Mouse (Mus musculus) midbrain, embryonic 12.5 days (tissue): Measurements from ENCODE around the gene Ank2. TPM values are rescaled to one million over a fixed set of nuclear protein-coding genes. Genes with fewer than 3 reads are reported as not detected.

Experiments
- ATAC-seq: fragments of 200-750 bp; cut with Nextera tagmentation; 2 replicates; pipeline ENCODE4 v1.8.0; 2017; ENCODE audit warnings: low read depth, moderate TSS enrichment, moderate library complexity; ENCODE audit not compliant: low FRiP score
- H3K27ac ChIP-seq: fragments of 300-500 bp; sonication (generic); replicated peaks from 2 replicates; pipeline ENCODE4 v1.5.1; 2016; ENCODE audit warnings: mild to moderate bottlenecking
- H3K27me3 ChIP-seq: fragments of 300-500 bp; sonication (generic); 2 replicates; pipeline ENCODE4 v1.6.1; 2016; ENCODE audit warnings: mild to moderate bottlenecking
- H3K36me3 ChIP-seq: fragments of 300-500 bp; sonication (generic); 2 replicates; pipeline ENCODE4 v1.6.1; 2016
- H3K4me1 ChIP-seq: fragments of 300-500 bp; sonication (generic); 2 replicates; pipeline ENCODE4 v1.6.1; 2016
- H3K4me2 ChIP-seq: fragments of 300-500 bp; sonication (generic); replicated peaks from 2 replicates; pipeline ENCODE4 v1.6.1; 2016; ENCODE audit warnings: mild to moderate bottlenecking, moderate library complexity
- H3K4me3 ChIP-seq: fragments of 300-500 bp; sonication (generic); 2 replicates; pipeline ENCODE4 v1.5.1; 2016; ENCODE audit warnings: mild to moderate bottlenecking
- H3K9ac ChIP-seq: fragments of 300-500 bp; sonication (generic); replicated peaks from 2 replicates; pipeline ENCODE4 v1.6.1; 2016; ENCODE audit warnings: mild to moderate bottlenecking, moderate library complexity
- H3K9me3 ChIP-seq: fragments of 300-500 bp; sonication (generic); 2 replicates; pipeline ENCODE4 v1.6.1; 2016; ENCODE audit warnings: mild to moderate bottlenecking
- WGBS: fragments of 180-500 bp; shearing (Covaris S2); methylation state at CpG from one replicate; pipeline ENCODE4 v1.1.7; 2016; 5-methylcytosine and 5-hydroxymethylcytosine counted together
- microRNA counts: library from miRNA; unstranded; fragments of <30 nt; microRNA quantifications from one replicate; lab custom pipeline; 2017
- microRNA-seq: library from miRNA; unstranded; fragments of <30 nt; microRNA quantifications from one replicate; pipeline ENCODE4, GENCODE M21; 2017
- polyA plus RNA-seq: library from polyadenylated mRNA; unstranded; fragments of >200 nt; fragmentation: Nextera tagmentation; extraction: Ambion mirVana; gene quantifications from 2 replicates; pipeline ENCODE4 v1.2.1, GENCODE M21; 2016

Ank2 gene
- polyA plus RNA-seq, 1 experiment from 2014 or later: 141 TPM

- no peaks in the 10 kb centered on the region for H3K36me3 ChIP-seq
- no peaks in the 10 kb centered on the region for H3K9me3 ChIP-seq
- no peak overlapping the region for H3K4me2 ChIP-seq
- H3K27ac ChIP-seq: no peak overlapping the region
- no peaks in the 10 kb centered on the region for H3K27me3 ChIP-seq
- no peak overlapping the region for H3K4me3 ChIP-seq
- no peak overlapping the region for H3K9ac ChIP-seq
- H3K4me1 ChIP-seq: no peaks in the 10 kb centered on the region
- peak; percentile 51; the same call in 1 of the 2 replicates for ATAC-seq
These were observed 582.8 kb downstream of the Ank2 start for GRCm38 (mm10) chr3:126916381-126916780.

- H3K27me3 ChIP-seq: no peaks in the 10 kb centered on the region
- H3K4me2 ChIP-seq: no peak overlapping the region
- H3K4me3 ChIP-seq: no peak overlapping the region
- H3K27ac ChIP-seq: no peak overlapping the region
- H3K4me1 ChIP-seq: no peaks in the 10 kb centered on the region
- peak; percentile 85 for ATAC-seq
- no peak overlapping the region for H3K9ac ChIP-seq
- no peaks in the 10 kb centered on the region for H3K36me3 ChIP-seq
- 13% methylated on average over 3 of the region's 3 CpGs for WGBS
- H3K9me3 ChIP-seq: no peaks in the 10 kb centered on the region
These were observed 595.6 kb downstream of the Ank2 start for GRCm38 (mm10) chr3:126903543-126903942.

GRCm38 (mm10) chr3:126886644-126887043, 612.5 kb downstream of the Ank2 start:
- no peak overlapping the region for H3K4me2 ChIP-seq
- WGBS: 77% methylated on average over 4 of the region's 4 CpGs
- no peaks in the 10 kb centered on the region for H3K36me3 ChIP-seq
- H3K4me3 ChIP-seq: no peak overlapping the region
- H3K9me3 ChIP-seq: no peaks in the 10 kb centered on the region
- no peaks in the 10 kb centered on the region for H3K27me3 ChIP-seq
- no peak overlapping the region for H3K27ac ChIP-seq
- H3K4me1 ChIP-seq: no peaks in the 10 kb centered on the region
- H3K9ac ChIP-seq: no peak overlapping the region
- ATAC-seq: no peak

- WGBS: 82% methylated on average over 4 of the region's 4 CpGs
These were observed 613.1 kb downstream of the Ank2 start for GRCm38 (mm10) chr3:126886090-126886489.

GRCm38 (mm10) chr3:126878233-126878632, 620.9 kb downstream of the Ank2 start:
- Histone ChIP-seq H3K9ac (no peak overlapping the region), H3K4me3 (no peak overlapping the region), H3K27ac (no peak overlapping the region), H3K27me3 (no peaks in the 10 kb centered on the region), H3K4me2 (no peak overlapping the region), H3K4me1 (no peaks in the 10 kb centered on the region), H3K36me3 (no peaks in the 10 kb centered on the region), H3K9me3 (no peaks in the 10 kb centered on the region)
- 67% methylated on average over 1 of the region's 1 CpGs for WGBS
- ATAC-seq: no peak

More at GRCm38 (mm10) chr3:126886090-126886489, 613.1 kb downstream of the Ank2 start:
- no peak overlapping the region for H3K4me3 ChIP-seq
- no peak overlapping the region for H3K27ac ChIP-seq
- no peaks in the 10 kb centered on the region for H3K27me3 ChIP-seq
- H3K4me1 ChIP-seq: no peaks in the 10 kb centered on the region
- no peak overlapping the region for H3K4me2 ChIP-seq
- H3K9ac ChIP-seq: no peak overlapping the region
- no peaks in the 10 kb centered on the region for H3K36me3 ChIP-seq
- no peak for ATAC-seq
- H3K9me3 ChIP-seq: no peaks in the 10 kb centered on the region

MicroRNAs encoded within 50 kb of the gene (microRNA counts, 519-probe panel; counts per million panel counts)
- microRNA mmu-miR-302a (lab: Ali Mortazavi, UCI) (2,249 counts per million, percentile 4 among the panel's probes with 10 or more counts), microRNA mmu-miR-302b (lab: Ali Mortazavi, UCI) (not detected), microRNA mmu-miR-302c (lab: Ali Mortazavi, UCI) (not detected), microRNA mmu-miR-302d (lab: Ali Mortazavi, UCI) (5,265 counts per million, percentile 48 among the panel's probes with 10 or more counts), microRNA mmu-miR-367 (lab: Ali Mortazavi, UCI) (3,332 counts per million, percentile 15 among the panel's probes with 10 or more counts)

Small RNA genes within 50 kb of the gene (microRNA-seq; reads per million reads assigned to microRNA genes)
- gene Gm44494: not detected
- gene Mir302a: 1,254 reads per million, percentile 80 among the genes with 10 or more reads in this experiment
- 794 reads per million, percentile 75 among the genes with 10 or more reads in this experiment for gene Mir302b
- 146 reads per million, percentile 57 among the genes with 10 or more reads in this experiment for gene Mir302c
- gene Mir302d: 1,087 reads per million, percentile 79 among the genes with 10 or more reads in this experiment
- gene Mir367: 1.9 reads per million

Other genes with a start within 250 kb of the Ank2 start
- gene Larp7, start 54.0 kb upstream of the Ank2 start, polyA plus RNA-seq: 63.9 and 69.7 TPM in 2 replicates
- gene Zgrf1, start 54.1 kb upstream of the Ank2 start, polyA plus RNA-seq: 15.3 and 16.9 TPM in 2 replicates
- 83.0 and 155 TPM in 2 replicates for gene Neurog2, start 133.8 kb upstream of the Ank2 start, polyA plus RNA-seq